Mouse (Mus musculus) thymus, adult 2 months (tissue): ENCODE results near the gene Aspg. TPM values are rescaled to one million over a fixed set of nuclear protein-coding genes. Genes with fewer than 3 reads are reported as not detected.

ENCODE experiments used
- DNase-seq: peaks from one replicate; pipeline ENCODE4 v3.0.0; 2021
- H3K27ac ChIP-seq: fragments of 200-500 bp; 2 replicates; pipeline ENCODE4 v1.5.1; 2012; ENCODE audit warnings: low read length, control low read depth; ENCODE audit not compliant: control insufficient read depth, insufficient read depth
- H3K27me3 ChIP-seq: fragments of 200-500 bp; 2 replicates; pipeline ENCODE4 v1.6.1; 2012; ENCODE audit warnings: mild to moderate bottlenecking, low read length, moderate library complexity, mixed read lengths; ENCODE audit not compliant: control insufficient read depth, insufficient read depth
- H3K36me3 ChIP-seq: fragments of 200-500 bp; 2 replicates; pipeline ENCODE4 v1.6.1; 2012; ENCODE audit warnings: mild to moderate bottlenecking, low read length, moderate library complexity; ENCODE audit not compliant: control insufficient read depth, insufficient read depth
- H3K4me1 ChIP-seq: fragments of 200-500 bp; replicated peaks from 2 replicates; pipeline ENCODE4 v1.6.1; 2012; ENCODE audit warnings: low read length; ENCODE audit not compliant: control insufficient read depth, insufficient read depth
- H3K4me3 ChIP-seq: fragments of 200-500 bp; 2 replicates; pipeline ENCODE4 v1.5.1; 2012; ENCODE audit warnings: mild to moderate bottlenecking, low read length, control low read depth, moderate library complexity; ENCODE audit not compliant: control insufficient read depth, insufficient read depth
- CTCF ChIP-seq: fragments of 200-500 bp; IDR thresholded peaks from 2 replicates; pipeline ENCODE4 v1.5.1; 2012; ENCODE audit warnings: mild to moderate bottlenecking, control low read depth, low read length, moderate library complexity, borderline replicate concordance; ENCODE audit not compliant: control insufficient read depth, poor library complexity, insufficient read depth; ENCODE audit errors: extremely low read depth
- POLR2A ChIP-seq: fragments of 200-500 bp; IDR thresholded peaks from 2 replicates; pipeline ENCODE4 v1.6.1; 2012; ENCODE audit warnings: mild to moderate bottlenecking, low read length, control low read depth, moderate library complexity; ENCODE audit not compliant: control insufficient read depth, poor library complexity, insufficient read depth; ENCODE audit errors: extremely low read depth
- WGBS: fragments of 180-500 bp; shearing (Covaris S2); methylation state at CpG from one replicate; pipeline ENCODE4 v1.1.7; 2018; 5-methylcytosine and 5-hydroxymethylcytosine counted together
- polyA plus RNA-seq: library from polyadenylated mRNA; depleted of rRNA; stranded (reverse); fragments of >200 nt; gene quantifications from 2 replicates; pipeline ENCODE4 v1.2.3, GENCODE M21; 2012

Gene Aspg
- polyA plus RNA-seq, 1 experiment, result 9.1 TPM

- Histone ChIP-seq H3K36me3 (no peaks in the 10 kb centered on the region), H3K4me3 (no peak overlapping the region), H3K4me1 (no peaks in the 10 kb centered on the region), H3K27ac (no peak overlapping the region), H3K27me3 (no peaks in the 10 kb centered on the region)
- 94% methylated on average over 6 of the region's 6 CpGs for WGBS
- DNase-seq, result no peak
- TF ChIP-seq POLR2A, result no peak
Measured at GRCm38 (mm10) chr12:112112235-112112634, 5.8 kb downstream of the Aspg start.

DNA sequence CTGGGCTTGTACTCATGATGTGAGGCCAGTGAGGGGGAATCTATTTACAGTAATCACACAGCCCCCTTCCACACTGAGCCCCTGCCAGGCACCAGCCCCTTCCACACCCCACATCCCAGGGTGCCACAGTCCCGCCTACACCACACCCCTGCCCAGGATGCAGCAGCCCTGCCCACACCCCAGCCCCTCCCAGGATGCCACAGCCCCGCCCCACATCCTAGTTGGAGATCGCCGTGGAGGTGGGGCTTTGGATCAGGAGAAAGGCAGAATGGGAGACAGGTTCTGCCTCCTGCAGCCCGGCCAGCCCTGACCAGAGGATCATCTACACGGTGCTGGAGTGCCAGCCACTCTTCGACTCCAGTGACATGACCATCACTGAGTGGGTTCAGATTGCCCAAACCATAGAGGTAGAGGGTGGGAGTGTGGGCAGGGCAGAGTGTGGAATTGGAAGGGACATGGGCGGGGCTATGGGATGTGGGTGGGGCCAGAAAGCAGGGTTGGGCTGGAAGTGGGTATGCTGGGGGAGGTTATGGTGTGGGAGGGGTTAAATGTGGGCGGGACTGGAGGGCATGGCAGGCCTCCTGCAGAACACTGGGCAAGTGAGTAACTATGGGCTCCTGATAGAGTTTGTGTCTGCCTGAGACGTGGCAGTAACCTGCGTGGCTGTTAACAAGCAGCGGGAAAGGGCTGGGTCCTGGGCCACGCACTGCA is 6.4 kb downstream of the Aspg start:
- 25% methylated on average over 13 of the region's 13 CpGs for WGBS

DNA sequence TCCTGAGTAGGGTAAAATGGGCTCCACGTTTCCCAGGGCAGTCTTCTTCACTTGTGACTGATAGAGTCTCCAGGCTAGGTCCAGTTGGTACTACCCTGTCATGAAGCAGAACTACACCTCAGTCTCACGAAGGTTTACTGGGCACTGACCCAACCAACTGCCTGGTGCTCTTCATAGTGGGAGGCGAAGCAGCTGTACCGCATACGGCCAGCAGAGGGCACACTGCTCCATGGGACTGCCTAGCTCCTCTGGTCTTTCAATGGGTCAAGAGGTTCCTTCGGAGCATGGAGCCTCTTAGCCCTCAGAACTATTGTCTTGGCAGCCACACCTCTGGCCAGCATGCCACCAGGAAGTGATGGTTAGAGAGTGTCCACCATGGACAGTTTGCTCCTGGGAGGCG is 7.2 kb downstream of the Aspg start:
- no peak overlapping the region for H3K4me3 ChIP-seq
- DNase-seq, result peak; percentile 72
- TF ChIP-seq POLR2A (no peak), CTCF (peak; percentile 95)
- H3K27me3 ChIP-seq, result no peaks in the 10 kb centered on the region
- no peak overlapping the region for H3K27ac ChIP-seq
- no peaks in the 10 kb centered on the region for H3K36me3 ChIP-seq
- H3K4me1 ChIP-seq, result no peaks in the 10 kb centered on the region
- WGBS, result 14% methylated on average over 7 of the region's 7 CpGs

More for the DNA sequence above, 6.4 kb downstream of the Aspg start:
- Histone ChIP-seq H3K36me3 (no peaks in the 10 kb centered on the region), H3K27ac (no peak overlapping the region), H3K27me3 (no peaks in the 10 kb centered on the region), H3K4me1 (no peaks in the 10 kb centered on the region), H3K4me3 (no peak overlapping the region)
- TF ChIP-seq CTCF, result no peak
- no peak for TF ChIP-seq POLR2A
- no peak for DNase-seq

- H3K4me3 ChIP-seq, result no peak overlapping the region
- DNase-seq, result no peak
- 72% methylated on average over 5 of the region's 5 CpGs for WGBS
- H3K27me3 ChIP-seq, result no peaks in the 10 kb centered on the region
- TF ChIP-seq POLR2A (no peak), CTCF (no peak)
- no peak overlapping the region for H3K27ac ChIP-seq
- no peaks in the 10 kb centered on the region for H3K36me3 ChIP-seq
- no peaks in the 10 kb centered on the region for H3K4me1 ChIP-seq
Measured at GRCm38 (mm10) chr12:112117006-112117405, 10.5 kb downstream of the Aspg start.

GRCm38 (mm10) chr12:112117649-112118048 is 11.2 kb downstream of the Aspg start:
- Histone ChIP-seq H3K36me3 (no peaks in the 10 kb centered on the region), H3K4me1 (no peaks in the 10 kb centered on the region), H3K27ac (no peak overlapping the region), H3K4me3 (no peak overlapping the region), H3K27me3 (no peaks in the 10 kb centered on the region)
- DNase-seq, result no peak
- TF ChIP-seq POLR2A (no peak), CTCF (no peak)
- WGBS, result 78% methylated on average over 7 of the region's 7 CpGs

GRCm38 (mm10) chr12:112121188-112121587 is 14.7 kb downstream of the Aspg start:
- Histone ChIP-seq H3K4me1 (no peaks in the 10 kb centered on the region), H3K27me3 (no peaks in the 10 kb centered on the region), H3K27ac (no peak overlapping the region), H3K4me3 (no peak overlapping the region), H3K36me3 (no peaks in the 10 kb centered on the region)
- no peak for DNase-seq
- WGBS, result 80% methylated on average over 3 of the region's 3 CpGs
- TF ChIP-seq CTCF (no peak), POLR2A (no peak)

DNA sequence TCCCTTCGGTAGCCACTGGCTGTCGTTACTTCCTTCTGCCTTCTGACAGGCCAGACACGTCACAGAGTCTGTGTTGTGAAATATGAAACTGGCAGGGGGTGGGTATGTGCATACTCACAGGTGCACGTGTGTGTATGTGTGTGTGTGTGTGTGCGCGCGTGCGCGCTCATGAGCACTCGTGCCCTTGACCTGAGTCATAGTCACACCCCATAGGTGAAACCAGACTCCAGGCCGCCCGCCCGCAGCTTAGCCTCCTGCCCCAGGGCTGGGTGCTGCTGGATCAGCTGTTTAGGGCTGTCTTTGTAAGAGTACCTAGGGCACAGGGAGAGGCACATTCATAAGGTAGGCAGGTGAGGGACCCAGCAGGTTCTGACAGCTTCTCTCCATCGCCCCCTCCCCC is 19.4 kb downstream of the Aspg start:
- H3K4me1 ChIP-seq, result peaks cover 4% of the 10 kb centered on the region; the same call in 1 of the 2 replicates
- H3K4me3 ChIP-seq, result no peak overlapping the region
- DNase-seq, result no peak
- peaks cover 4% of the 10 kb centered on the region; the same call in 1 of the 2 replicates for H3K27me3 ChIP-seq
- no peaks in the 10 kb centered on the region for H3K36me3 ChIP-seq
- no peak overlapping the region for H3K27ac ChIP-seq
- WGBS, result 41% methylated on average over 14 of the region's 14 CpGs
- TF ChIP-seq CTCF, result no peak
- no peak for TF ChIP-seq POLR2A
